Mouse (Mus musculus): ENCODE data around the gene Serhl.

DNA sequence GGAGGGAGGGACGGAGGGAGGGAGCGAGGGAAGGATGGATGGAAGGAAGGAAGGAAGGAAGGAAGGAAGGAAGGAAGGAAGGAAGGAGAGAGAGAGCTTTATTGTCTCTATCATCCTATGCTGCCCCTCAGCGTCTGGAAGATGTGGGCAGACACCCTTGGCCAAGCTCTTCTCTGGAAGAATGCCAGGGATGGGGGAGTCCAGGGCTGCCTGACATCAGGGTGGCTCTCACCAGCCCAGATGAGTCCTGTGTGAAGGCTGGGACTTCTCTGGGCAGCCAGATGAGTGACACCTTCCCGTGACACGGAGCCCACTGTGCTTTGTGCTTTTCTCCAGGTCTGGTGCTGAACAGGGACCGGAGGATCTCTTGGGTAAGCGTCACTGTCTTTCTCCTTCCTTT, 22.6 kb downstream of the Serhl start:
- TF ChIP-seq POLR2A (IDR thresholded peaks at IDR 0.05; ENCODE audit: control insufficient read depth, extremely low read depth, insufficient read depth, low read length, poor library complexity): no peak
- no peak for TF ChIP-seq CTCF (IDR thresholded peaks at IDR 0.05; ENCODE audit: borderline replicate concordance, control insufficient read depth, extremely low read depth, insufficient read depth, low read length, poor library complexity)
